In genomic region chr11:63351999-63352398, GRCm38 (mm10) we compare ENCODE assay signal across 16 mouse cellular contexts.
"Had no signal": no experiment of that assay in that cellular context is flagged by ENCODE, and none has a peak within 500 bp of the region (broad histone marks: within the 10 kb centered on the region; RNA-seq: fewer than 3 reads in every experiment).

No protein-coding gene starts in this region.

- H3K36me3 ChIP-seq: limb, embryonic 15.5 days; liver, embryonic 12.5 days; midbrain, embryonic 13.5 days; neural tube, embryonic 13.5 days had no signal

- H3K27me3 ChIP-seq: liver, embryonic 12.5 days; neural tube, embryonic 13.5 days had no signal

- H3K9ac ChIP-seq: limb, embryonic 15.5 days; liver, embryonic 12.5 days; lung, embryonic 14.5 days; midbrain, embryonic 13.5 days; neural tube, embryonic 13.5 days had no signal

- H3K4me2 ChIP-seq: limb, embryonic 15.5 days; liver, embryonic 12.5 days; lung, embryonic 14.5 days; midbrain, embryonic 13.5 days; neural tube, embryonic 13.5 days had no signal

- DNase-seq: kidney, adult 8-10 months; kidney, postnatal 36 days; layer of hippocampus, adult 9-11 months; layer of hippocampus, postnatal 36 days; lung, embryonic 14.5 days; lung, postnatal 10 days; right cerebral cortex, adult 18-20 months; right cerebral cortex, postnatal 25 days had no signal

- ATAC-seq: intestine, postnatal 0 days; liver, embryonic 12.5 days; midbrain, embryonic 13.5 days had no signal

- H3K27ac ChIP-seq: kidney, postnatal 0 days; limb, embryonic 15.5 days; liver, embryonic 12.5 days; macrophage; midbrain, embryonic 13.5 days; neural tube, embryonic 13.5 days had no signal

- H3K4me3 ChIP-seq: limb, embryonic 15.5 days; liver, embryonic 12.5 days; midbrain, embryonic 13.5 days; myocyte; neural tube, embryonic 13.5 days had no signal

- H3K9me3 ChIP-seq: limb, embryonic 15.5 days; liver, embryonic 12.5 days; midbrain, embryonic 13.5 days; neural tube, embryonic 13.5 days had no signal
